Mouse (Mus musculus) midbrain, embryonic 13.5 days (tissue): Measurements from ENCODE around the gene A530084C06Rik. TPM values are rescaled to one million over a fixed set of nuclear protein-coding genes. Genes with fewer than 3 reads are reported as not detected.

ENCODE experiments used
- ATAC-seq: fragments of 200-750 bp; cut with Nextera tagmentation; 2 replicates; pipeline ENCODE4 v1.8.0; 2017; ENCODE audit warnings: mild to moderate bottlenecking, moderate TSS enrichment, moderate library complexity
- H3K27ac ChIP-seq: fragments of 300-500 bp; sonication (generic); 2 replicates; pipeline ENCODE4 v1.5.1; 2015; ENCODE audit warnings: inconsistent platforms, mild to moderate bottlenecking, moderate library complexity
- H3K27me3 ChIP-seq: fragments of 300-500 bp; sonication (generic); 2 replicates; pipeline ENCODE4 v1.6.1; 2015; ENCODE audit warnings: mild to moderate bottlenecking, inconsistent platforms
- H3K36me3 ChIP-seq: fragments of 300-500 bp; sonication (generic); 2 replicates; pipeline ENCODE4 v1.6.1; 2015; ENCODE audit warnings: mild to moderate bottlenecking, inconsistent platforms
- H3K4me1 ChIP-seq: fragments of 300-500 bp; sonication (generic); replicated peaks from 2 replicates; pipeline ENCODE4 v1.6.1; 2015; ENCODE audit warnings: inconsistent platforms
- H3K4me2 ChIP-seq: fragments of 300-500 bp; sonication (generic); replicated peaks from 2 replicates; pipeline ENCODE4 v1.6.1; 2015; ENCODE audit warnings: moderate library complexity, mild to moderate bottlenecking, inconsistent platforms
- H3K4me3 ChIP-seq: fragments of 300-500 bp; sonication (generic); replicated peaks from 2 replicates; pipeline ENCODE4 v1.5.1; 2015; ENCODE audit warnings: mild to moderate bottlenecking, inconsistent platforms
- H3K9ac ChIP-seq: fragments of 300-500 bp; sonication (generic); replicated peaks from 2 replicates; pipeline ENCODE4 v1.6.1; 2015; ENCODE audit warnings: mild to moderate bottlenecking, inconsistent platforms
- H3K9me3 ChIP-seq: fragments of 300-500 bp; sonication (generic); 2 replicates; pipeline ENCODE4 v1.6.1; 2016; ENCODE audit warnings: mild to moderate bottlenecking, inconsistent platforms
- WGBS: fragments of 180-500 bp; shearing (Covaris S2); methylation state at CpG from one replicate; pipeline ENCODE4 v1.1.7; 2015; 5-methylcytosine and 5-hydroxymethylcytosine counted together
- polyA plus RNA-seq: library from polyadenylated mRNA; unstranded; fragments of >200 nt; fragmentation: Nextera tagmentation; extraction: Ambion mirVana; gene quantifications from 2 replicates; pipeline ENCODE4 v1.2.1, GENCODE M21; 2015

Gene A530084C06Rik
- polyA plus RNA-seq, 1 experiment from 2014 or later = not detected

DNA sequence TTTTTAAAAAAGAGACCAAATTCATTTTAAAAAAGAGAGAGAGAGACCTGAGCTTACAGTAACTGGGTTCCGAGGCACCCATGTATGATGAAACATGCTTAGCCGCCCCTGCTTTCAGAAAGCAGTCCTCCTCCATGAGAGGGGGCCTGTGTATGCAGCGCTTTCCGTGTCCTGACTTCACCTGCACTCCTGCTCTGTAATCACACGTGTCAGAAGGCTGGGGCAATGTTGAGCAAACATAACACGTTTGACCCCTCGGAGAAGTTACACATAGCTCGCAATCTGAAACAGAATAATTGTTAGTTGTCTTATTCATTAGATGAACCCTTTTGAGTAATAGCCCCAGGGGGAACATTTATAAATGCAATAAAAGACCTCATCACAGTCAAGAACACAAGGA, 8.0 kb upstream of the A530084C06Rik start:
- WGBS = 87% methylated on average over 8 of the region's 8 CpGs
- no peak for ATAC-seq
- no peak overlapping the region for H3K4me3 ChIP-seq

DNA sequence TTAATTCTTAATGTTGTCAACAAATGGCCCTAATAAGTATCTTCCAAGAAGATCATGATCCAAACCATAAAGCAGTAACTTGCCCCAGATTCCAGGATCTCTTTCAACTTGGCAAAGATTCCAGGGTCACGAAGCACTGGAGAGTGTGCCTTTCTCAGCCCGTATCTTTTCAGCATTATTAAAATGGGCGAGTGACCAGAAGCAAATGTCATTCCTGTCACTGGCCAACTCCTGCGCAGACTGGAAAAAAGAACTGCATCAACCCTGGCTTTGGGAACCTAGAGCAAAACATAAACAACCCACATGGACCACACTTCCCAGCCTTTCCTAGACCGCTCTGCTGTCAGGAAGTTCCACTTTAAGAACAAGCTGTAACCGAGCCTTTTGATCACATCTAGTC, 5.3 kb upstream of the A530084C06Rik start:
- no peaks in the 10 kb centered on the region for H3K9me3 ChIP-seq
- WGBS = 65% methylated on average over 6 of the region's 6 CpGs
- H3K4me2 ChIP-seq = no peak overlapping the region
- H3K27ac ChIP-seq = no peak overlapping the region
- H3K9ac ChIP-seq = no peak overlapping the region
- peaks cover 57% of the 10 kb centered on the region for H3K27me3 ChIP-seq
- ATAC-seq = no peak
- no peak overlapping the region for H3K4me3 ChIP-seq
- no peaks in the 10 kb centered on the region for H3K36me3 ChIP-seq
- H3K4me1 ChIP-seq = peaks cover 6% of the 10 kb centered on the region

More for the DNA sequence above, 8.0 kb upstream of the A530084C06Rik start:
- Histone ChIP-seq H3K9me3 (no peaks in the 10 kb centered on the region), H3K27ac (no peak overlapping the region), H3K9ac (no peak overlapping the region), H3K27me3 (peaks cover 29% of the 10 kb centered on the region), H3K4me1 (no peaks in the 10 kb centered on the region), H3K4me2 (no peak overlapping the region), H3K36me3 (no peaks in the 10 kb centered on the region)

DNA sequence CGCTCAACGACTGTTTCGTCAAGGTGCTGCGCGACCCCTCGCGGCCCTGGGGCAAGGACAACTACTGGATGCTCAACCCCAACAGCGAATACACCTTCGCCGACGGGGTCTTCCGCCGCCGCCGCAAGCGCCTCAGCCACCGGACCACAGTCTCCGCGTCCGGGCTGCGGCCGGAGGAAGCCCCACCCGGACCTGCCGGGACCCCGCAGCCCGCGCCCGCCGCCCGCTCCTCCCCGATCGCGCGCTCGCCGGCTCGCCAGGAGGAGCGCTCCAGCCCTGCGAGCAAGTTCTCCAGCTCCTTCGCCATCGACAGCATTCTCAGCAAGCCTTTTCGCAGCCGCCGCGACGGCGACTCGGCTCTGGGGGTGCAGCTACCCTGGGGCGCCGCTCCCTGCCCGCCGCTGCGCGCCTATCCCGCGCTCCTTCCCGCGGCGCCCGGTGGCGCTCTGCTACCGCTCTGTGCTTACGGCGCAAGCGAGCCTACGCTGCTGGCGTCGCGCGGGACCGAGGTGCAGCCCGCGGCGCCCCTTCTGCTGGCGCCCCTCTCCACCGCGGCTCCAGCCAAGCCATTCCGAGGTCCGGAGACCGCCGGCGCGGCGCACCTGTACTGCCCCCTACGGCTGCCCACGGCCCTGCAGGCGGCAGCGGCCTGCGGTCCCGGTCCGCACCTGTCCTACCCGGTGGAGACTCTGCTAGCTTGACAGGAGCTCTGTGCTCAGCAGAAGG, 449 bp upstream of the A530084C06Rik start:
- H3K27ac ChIP-seq = no peak overlapping the region
- under 1% methylated on average over 92 of the region's 92 CpGs for WGBS
- H3K4me1 ChIP-seq = peaks cover 26% of the 10 kb centered on the region
- H3K9me3 ChIP-seq = no peaks in the 10 kb centered on the region
- H3K27me3 ChIP-seq = peaks cover 94% of the 10 kb centered on the region
- H3K4me3 ChIP-seq = peak overlapping the region; percentile 53
- peak overlapping the region; percentile 65 for H3K9ac ChIP-seq
- no peaks in the 10 kb centered on the region for H3K36me3 ChIP-seq
- ATAC-seq = peak; percentile 80
- H3K4me2 ChIP-seq = peak overlapping the region; percentile 97

DNA sequence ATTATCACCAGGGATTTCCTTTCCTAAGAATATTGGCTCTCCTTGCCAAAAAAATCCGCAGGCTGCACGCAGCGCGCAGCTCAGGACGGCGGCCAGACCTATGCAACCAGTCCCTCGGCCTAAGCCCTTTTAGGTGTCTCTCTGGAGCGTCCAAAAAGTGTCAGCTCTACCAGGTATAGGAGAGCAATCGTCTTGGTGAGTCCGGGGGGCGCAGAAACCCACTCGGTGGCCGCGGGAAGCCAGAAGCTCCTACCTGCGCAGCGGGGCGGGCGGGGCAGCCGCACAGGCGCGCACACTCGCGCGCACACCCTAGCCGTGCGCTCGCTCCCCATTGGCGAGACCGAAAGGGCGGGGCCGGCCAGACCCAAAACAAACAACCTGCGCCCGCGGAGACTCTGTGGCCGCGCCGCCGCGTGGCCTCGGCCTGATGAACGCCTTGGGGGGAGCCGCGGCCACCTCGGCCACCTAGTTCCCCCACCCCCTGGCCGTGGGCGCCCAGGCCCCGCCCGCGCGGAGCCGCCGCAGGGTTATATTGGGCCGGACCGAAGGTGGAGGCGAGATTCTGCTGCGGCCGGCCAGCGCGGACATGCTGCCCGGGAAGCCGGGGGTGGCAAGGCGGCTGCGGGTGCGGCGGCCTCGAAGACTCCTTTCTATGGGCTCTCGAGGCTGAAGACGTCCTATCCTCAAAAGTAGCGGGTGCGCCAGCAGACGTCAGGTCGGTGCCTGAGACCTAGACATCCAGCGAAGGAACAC, 1.2 kb downstream of the A530084C06Rik start:
- Histone ChIP-seq H3K9me3 (no peaks in the 10 kb centered on the region), H3K9ac (peak overlapping the region; percentile 53), H3K27ac (no peak overlapping the region), H3K4me3 (peak overlapping the region; percentile 53), H3K4me2 (peak overlapping the region; percentile 97), H3K27me3 (peaks cover 93% of the 10 kb centered on the region), H3K36me3 (no peaks in the 10 kb centered on the region), H3K4me1 (peaks cover 26% of the 10 kb centered on the region)
- ATAC-seq = peak; percentile 28
- WGBS = under 1% methylated on average over 71 of the region's 73 CpGs

DNA sequence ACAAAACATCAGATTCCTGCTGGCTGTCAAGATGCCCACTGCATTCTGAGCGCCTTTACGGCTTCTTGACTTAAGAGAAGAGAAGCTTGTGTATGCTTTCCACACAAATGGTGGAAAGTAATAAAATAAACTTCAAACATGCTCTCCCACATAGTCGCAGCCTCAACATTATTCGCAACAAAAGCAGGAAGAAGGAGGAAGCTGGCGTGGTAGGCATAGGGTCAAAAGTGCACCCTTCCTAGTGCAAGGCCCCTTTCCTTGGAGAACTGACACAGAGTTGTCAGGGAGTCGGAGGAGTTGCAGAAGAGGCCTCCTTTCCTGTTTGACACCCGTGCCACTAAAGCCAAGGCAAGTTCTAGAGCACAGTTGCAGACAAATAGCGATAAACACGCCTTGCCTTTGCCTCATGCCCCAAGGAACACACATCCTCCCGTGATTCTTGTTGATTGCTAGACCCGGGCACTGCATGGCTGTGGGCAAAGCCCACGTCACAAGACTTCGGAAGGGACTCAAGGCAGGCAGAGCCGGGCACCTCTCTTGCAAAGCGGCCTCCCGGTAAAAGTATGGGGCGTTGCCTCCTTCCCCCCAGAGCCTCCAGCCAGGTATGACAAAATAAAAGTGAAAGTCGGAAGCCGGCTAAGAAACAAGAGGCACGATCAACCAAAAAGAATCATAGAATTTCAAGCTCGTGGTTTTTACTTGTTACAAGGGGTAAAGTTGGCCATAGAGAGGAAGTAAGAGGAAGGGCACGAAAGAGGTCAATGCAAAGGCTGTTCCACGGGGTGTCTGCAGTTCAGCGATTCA, 2.0 kb downstream of the A530084C06Rik start:
- Histone ChIP-seq H3K9ac (no peak overlapping the region), H3K27ac (no peak overlapping the region), H3K4me2 (peak overlapping the region; percentile 97), H3K27me3 (peaks cover 85% of the 10 kb centered on the region), H3K36me3 (no peaks in the 10 kb centered on the region), H3K9me3 (no peaks in the 10 kb centered on the region), H3K4me1 (peaks cover 26% of the 10 kb centered on the region), H3K4me3 (peak overlapping the region; percentile 53)
- ATAC-seq = no peak
- WGBS = 5% methylated on average over 24 of the region's 24 CpGs

DNA sequence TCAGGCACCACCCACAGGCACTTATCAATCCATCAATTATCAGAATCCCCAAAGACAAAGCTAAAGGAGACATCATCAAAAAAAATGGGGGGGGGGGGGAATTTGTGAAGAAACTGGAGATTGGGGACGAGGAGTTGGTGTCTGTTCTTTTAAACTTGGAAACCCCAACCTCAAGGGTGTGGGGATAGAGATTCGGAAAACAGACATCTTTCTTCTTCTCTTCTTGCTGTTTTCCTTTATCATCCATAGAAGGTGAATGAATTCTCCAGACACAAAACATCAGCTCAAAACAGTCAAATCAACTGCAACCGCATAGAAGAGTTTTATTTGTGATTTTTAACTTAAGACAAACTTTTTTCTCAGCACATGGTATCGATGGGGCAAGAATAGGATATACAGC, 3.3 kb downstream of the A530084C06Rik start, which contains the start of gene Foxq1:
TSS of gene Foxq1 (plus strand) at position 301 of the 400 bp plus-strand sequence.
- WGBS = 71% methylated on average over 4 of the region's 4 CpGs
- H3K9ac ChIP-seq = no peak within 1 kb of the TSS
- H3K36me3 ChIP-seq = no peaks in the 10 kb centered on the region
- no peak within 1 kb of the TSS for H3K4me2 ChIP-seq
- H3K4me1 ChIP-seq = peaks cover 26% of the 10 kb centered on the region
- peaks cover 72% of the 10 kb centered on the region for H3K27me3 ChIP-seq
- H3K9me3 ChIP-seq = no peaks in the 10 kb centered on the region
- ATAC-seq = no peak
- H3K4me3 ChIP-seq = no peak within 1 kb of the TSS
- H3K27ac ChIP-seq = no peak within 1 kb of the TSS

DNA sequence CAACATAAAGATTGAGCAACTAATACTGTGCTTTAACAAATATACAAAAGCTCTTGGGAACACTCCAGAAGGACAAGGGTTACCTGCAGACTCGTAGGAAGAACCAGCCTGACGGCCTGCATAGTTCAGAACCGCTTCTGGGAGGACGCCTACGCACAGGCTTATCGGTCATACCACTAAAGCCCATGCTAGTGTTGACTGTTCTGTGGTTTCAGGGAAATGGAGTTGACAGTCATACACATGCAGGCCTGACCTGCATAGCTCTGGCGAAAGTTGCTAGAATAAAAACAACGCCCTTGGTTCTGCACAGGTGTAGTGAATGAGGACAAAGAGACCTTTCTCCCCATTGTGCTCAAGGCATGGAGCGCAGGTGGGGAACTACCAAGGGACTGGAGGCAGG, 11.5 kb downstream of the A530084C06Rik start:
- no peaks in the 10 kb centered on the region for H3K4me1 ChIP-seq
- H3K36me3 ChIP-seq = no peaks in the 10 kb centered on the region
- H3K4me2 ChIP-seq = no peak overlapping the region
- WGBS = 90% methylated on average over 9 of the region's 9 CpGs
- H3K27ac ChIP-seq = no peak overlapping the region
- H3K4me3 ChIP-seq = no peak overlapping the region
- H3K27me3 ChIP-seq = no peaks in the 10 kb centered on the region
- no peak overlapping the region for H3K9ac ChIP-seq
- no peak for ATAC-seq
- no peaks in the 10 kb centered on the region for H3K9me3 ChIP-seq

DNA sequence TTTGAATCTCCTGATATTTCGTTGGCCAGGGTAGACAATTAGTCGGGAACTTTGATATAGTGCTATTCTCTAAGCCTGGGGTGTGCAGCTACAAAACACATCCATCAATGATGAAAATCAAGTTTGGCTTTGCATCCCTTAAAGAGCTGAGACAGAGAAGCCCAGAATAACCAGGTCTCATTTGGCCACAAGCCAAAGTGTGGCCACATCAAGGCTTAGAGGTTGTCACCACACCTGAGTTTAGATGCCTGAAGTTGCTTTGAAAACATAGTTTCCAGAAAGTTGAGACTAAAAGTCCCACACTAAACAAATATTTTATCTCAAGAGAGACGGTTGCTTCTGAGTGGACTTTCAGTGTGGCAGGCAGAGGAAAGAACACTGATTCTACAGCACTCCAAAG, 11.9 kb downstream of the A530084C06Rik start:
- no peaks in the 10 kb centered on the region for H3K36me3 ChIP-seq
- no peaks in the 10 kb centered on the region for H3K27me3 ChIP-seq
- H3K4me2 ChIP-seq = no peak overlapping the region
- H3K27ac ChIP-seq = no peak overlapping the region
- H3K4me3 ChIP-seq = no peak overlapping the region
- H3K9me3 ChIP-seq = no peaks in the 10 kb centered on the region
- 90% methylated on average over 3 of the region's 3 CpGs for WGBS
- H3K4me1 ChIP-seq = no peaks in the 10 kb centered on the region
- no peak for ATAC-seq
- no peak overlapping the region for H3K9ac ChIP-seq

DNA sequence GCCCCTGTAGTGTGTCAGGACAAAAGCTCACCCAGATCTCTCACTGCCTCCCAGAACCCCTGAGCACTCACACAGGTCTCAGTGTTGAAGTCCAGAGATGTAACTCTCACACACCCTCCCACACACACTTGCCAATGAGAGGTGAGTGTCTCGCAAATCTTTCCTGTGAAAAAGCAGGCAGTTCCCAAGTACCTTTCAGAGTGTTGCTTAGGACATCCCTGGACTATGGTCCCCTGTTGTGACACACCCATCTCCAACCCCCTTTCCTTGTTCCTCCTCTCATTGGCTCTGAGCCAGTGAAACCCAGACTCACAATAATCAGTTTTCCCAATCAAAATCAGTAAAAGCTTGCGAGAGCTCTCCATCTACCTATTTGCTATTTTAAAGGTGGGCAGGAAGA, 12.3 kb downstream of the A530084C06Rik start:
- no peak overlapping the region for H3K4me2 ChIP-seq
- no peaks in the 10 kb centered on the region for H3K4me1 ChIP-seq
- no peak overlapping the region for H3K4me3 ChIP-seq
- ATAC-seq = no peak
- H3K27me3 ChIP-seq = no peaks in the 10 kb centered on the region
- no peaks in the 10 kb centered on the region for H3K9me3 ChIP-seq
- no peak overlapping the region for H3K27ac ChIP-seq
- no peak overlapping the region for H3K9ac ChIP-seq
- H3K36me3 ChIP-seq = no peaks in the 10 kb centered on the region
- WGBS = 86% methylated on average over 2 of the region's 2 CpGs

DNA sequence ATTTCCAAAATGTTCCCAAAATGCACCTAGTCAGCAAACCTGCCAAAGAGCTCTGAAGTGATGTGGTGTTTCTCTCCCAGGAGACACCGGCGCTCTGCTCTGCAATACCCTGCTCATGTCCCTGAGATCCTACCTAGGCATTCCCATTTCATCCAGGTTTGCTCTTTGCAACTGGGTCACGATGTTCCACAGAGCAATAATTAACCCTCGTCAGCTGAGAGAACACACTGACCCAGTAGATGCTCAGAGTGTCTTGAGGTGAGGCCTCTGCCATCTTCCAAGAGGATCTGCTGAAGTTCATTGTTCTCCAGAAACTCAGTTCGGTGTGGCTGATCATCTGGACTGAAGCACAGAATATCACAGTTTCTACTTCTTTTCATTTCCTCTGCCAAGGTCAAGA, 16.1 kb downstream of the A530084C06Rik start:
- no peak overlapping the region for H3K9ac ChIP-seq
- no peak overlapping the region for H3K4me3 ChIP-seq
- H3K4me1 ChIP-seq = no peaks in the 10 kb centered on the region
- no peak overlapping the region for H3K27ac ChIP-seq
- ATAC-seq = no peak
- H3K4me2 ChIP-seq = no peak overlapping the region
- 96% methylated on average over 5 of the region's 5 CpGs for WGBS
- no peaks in the 10 kb centered on the region for H3K27me3 ChIP-seq
- H3K9me3 ChIP-seq = no peaks in the 10 kb centered on the region
- H3K36me3 ChIP-seq = no peaks in the 10 kb centered on the region

DNA sequence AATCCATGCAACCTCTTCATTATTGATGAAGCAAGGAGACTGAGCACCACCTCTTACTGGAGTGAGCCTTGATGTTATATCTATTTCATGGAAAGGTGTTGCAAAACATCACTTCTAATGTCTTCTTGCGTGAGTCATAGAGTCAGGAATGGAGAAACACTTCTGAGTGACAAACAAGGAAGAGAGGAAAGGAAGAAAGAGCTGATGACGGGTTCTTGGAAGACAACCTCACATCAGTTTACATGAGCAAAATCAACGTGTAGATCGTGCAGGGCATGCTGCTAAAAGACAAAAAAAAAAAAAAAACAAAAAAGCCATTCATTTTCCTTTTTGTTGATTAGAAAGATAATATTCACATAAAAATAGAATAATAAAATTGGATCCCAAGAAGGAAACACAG, 24.4 kb downstream of the A530084C06Rik start:
- no peak overlapping the region for H3K9ac ChIP-seq
- no peak for ATAC-seq
- H3K27ac ChIP-seq = no peak overlapping the region
- no peaks in the 10 kb centered on the region for H3K9me3 ChIP-seq
- no peaks in the 10 kb centered on the region for H3K4me1 ChIP-seq
- no peaks in the 10 kb centered on the region for H3K36me3 ChIP-seq
- 93% methylated on average over 4 of the region's 4 CpGs for WGBS
- no peak overlapping the region for H3K4me2 ChIP-seq
- no peaks in the 10 kb centered on the region for H3K27me3 ChIP-seq
- no peak overlapping the region for H3K4me3 ChIP-seq

DNA sequence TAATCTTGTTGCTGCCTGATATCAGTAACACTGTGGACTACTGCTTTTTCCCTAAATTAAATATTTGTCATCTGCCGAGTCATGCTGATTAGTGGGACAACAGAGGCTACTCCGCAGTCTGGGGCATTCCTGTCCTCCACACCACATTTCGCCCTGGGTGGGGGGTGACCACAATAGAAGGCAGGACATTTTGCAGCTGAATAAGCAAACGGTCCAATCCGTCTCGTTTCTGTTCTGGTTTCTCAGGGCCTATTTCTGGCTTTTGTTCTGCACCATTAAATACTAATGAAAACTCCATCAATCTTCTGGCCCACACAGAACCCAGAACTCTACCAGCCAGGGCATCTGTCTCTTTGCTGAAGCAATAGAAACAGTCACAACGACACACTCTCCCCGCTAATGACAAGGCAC, 27.5 kb downstream of the A530084C06Rik start:
- H3K4me2 ChIP-seq = no peak overlapping the region
- H3K27me3 ChIP-seq = no peaks in the 10 kb centered on the region
- H3K4me1 ChIP-seq = no peaks in the 10 kb centered on the region
- H3K9ac ChIP-seq = no peak overlapping the region
- H3K4me3 ChIP-seq = no peak overlapping the region
- no peak for ATAC-seq
- no peak overlapping the region for H3K27ac ChIP-seq
- no peaks in the 10 kb centered on the region for H3K36me3 ChIP-seq
- 60% methylated on average over 8 of the region's 8 CpGs for WGBS
- H3K9me3 ChIP-seq = no peaks in the 10 kb centered on the region
